Mouse (Mus musculus): Measurements from ENCODE around the gene Sord.

GRCm38 (mm10) chr2:122223654-122224053, 10.9 kb upstream of the Sord start:
- TF ChIP-seq POLR2A (IDR thresholded peaks at IDR 0.05; ENCODE audit: low read depth, low read length) (no peak), CTCF (conservative IDR thresholded peaks at IDR 0.05; ENCODE audit: insufficient read depth, insufficient read length, low read depth, low read length) (no peak)

Measured in kidney, adult 2 months (tissue).